Mouse (Mus musculus) urinary bladder, postnatal 4 days (tissue): Measurements from ENCODE around the gene Gm20388.
A peak's percentile ranks its signal among the peaks of the same experiment; 100 is the strongest.

Experiments
- DNase-seq, 2 experiments: peaks; one replicate each; pipeline ENCODE4 v3.0.0; 2021 to 2022; ENCODE audit warnings: low spot score in 2 of 2

The Gm20388 gene

DNA sequence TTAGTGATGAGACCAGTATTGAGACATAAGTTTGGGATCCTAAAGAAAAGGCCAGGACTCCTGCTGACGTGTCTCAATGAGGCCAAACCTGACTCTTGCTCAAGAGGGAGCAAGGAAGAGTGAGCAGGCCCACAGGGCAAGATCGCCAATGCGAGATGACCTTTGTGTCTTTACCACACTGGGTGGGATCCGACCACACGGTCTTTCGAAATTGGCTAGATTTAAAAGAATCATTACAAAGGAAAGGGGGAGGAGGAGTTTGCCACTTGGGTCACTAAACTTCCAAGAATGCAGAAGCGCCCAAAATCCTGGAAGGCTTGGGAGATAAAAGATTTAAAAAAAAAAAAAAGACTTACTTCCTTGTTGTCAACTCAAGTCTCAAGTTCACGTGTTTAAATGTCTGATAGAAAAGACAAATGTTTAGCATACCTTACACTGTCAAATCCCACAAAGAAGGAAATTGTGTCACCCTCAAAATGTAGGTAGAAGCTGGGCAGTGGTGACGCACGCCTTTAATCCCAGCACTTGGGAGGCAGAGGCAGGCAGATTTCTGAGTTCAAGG is 1936.7 kb downstream of the Gm20388 start:
- no peak for DNase-seq

- DNase-seq: no peak
Measured at GRCm38 (mm10) chr8:121847987-121848386, 1937.3 kb downstream of the Gm20388 start.

DNA sequence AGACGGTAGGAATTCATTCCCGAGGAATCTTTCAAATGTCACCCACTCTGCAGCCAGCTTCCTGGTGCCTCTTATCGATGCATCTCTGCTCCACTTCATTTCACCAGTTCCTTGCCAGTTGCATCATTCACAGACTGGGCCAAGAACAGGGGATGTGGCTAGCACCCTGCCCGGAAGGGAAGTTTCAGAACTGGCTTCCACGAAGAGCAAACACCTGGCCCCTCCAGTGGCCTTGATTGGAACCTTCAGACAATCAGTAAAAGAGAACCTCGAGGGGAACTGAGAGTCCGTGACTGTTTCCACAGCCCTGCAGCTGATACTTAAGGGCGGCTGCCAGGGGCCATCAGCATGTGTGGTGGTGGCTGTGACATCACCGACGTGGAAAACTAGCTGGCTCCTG is 1937.9 kb downstream of the Gm20388 start:
- DNase-seq: no peak

- DNase-seq: no peak
Measured at GRCm38 (mm10) chr8:121849303-121849702, 1938.7 kb downstream of the Gm20388 start.

- DNase-seq: peak in 1 of 2 experiments; percentile 57
Measured at GRCm38 (mm10) chr8:121850018-121850417, 1939.4 kb downstream of the Gm20388 start.

- no peak for DNase-seq
Measured at GRCm38 (mm10) chr8:121850436-121850820, 1939.8 kb downstream of the Gm20388 start.

DNA sequence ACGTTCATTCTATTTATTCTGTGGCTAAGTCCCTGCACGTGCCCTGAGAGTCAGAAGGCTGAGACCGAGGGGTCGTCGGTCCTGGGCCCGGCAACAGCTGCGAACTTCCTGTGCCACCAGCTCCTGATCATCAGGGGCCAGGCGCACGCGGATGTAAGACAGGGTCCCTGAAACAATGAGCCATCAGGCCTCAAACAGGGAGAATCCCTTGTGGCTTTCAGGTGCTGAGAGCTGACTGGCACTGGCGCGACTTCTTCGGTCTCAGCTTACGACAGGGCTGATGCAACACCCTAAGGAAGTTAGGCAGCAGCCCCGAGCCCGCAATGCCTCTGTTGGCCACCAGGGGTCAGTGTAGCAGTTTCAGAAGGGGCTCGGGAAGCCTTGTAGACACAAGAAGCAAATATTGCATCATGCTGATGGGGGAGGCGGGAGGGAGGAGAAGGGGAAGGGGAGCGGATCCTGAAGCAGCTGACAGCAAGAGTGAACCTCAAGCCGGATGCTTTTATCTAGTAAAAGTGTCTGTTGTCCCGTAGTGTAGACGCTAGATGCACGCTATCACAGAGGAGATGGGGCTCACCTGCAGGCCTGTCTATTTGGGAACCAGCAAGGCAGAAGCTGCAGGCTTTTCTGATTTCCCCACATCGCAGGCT is 1940.3 kb downstream of the Gm20388 start:
- peak; percentile 91 to 99 for DNase-seq

DNA sequence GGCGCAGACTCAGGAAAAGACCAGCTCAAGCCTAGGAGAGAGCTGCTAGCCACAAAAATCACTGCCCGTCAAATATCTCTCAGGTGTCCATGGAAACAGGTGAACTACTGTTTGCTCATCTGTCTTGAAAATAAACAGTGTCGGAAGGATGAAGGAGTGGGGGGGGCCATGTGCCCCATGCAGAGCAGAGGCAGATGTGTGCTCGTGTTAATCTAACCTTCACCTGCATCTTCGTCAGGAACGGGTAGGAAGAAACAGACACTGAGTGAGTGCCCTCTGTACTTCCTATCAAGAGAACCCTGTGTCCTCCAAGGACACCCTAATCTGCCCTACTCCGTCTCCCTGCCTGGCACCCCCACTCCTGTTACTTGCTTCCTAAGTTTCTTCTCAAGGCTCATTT is 1941.1 kb downstream of the Gm20388 start:
- DNase-seq: no peak

DNA sequence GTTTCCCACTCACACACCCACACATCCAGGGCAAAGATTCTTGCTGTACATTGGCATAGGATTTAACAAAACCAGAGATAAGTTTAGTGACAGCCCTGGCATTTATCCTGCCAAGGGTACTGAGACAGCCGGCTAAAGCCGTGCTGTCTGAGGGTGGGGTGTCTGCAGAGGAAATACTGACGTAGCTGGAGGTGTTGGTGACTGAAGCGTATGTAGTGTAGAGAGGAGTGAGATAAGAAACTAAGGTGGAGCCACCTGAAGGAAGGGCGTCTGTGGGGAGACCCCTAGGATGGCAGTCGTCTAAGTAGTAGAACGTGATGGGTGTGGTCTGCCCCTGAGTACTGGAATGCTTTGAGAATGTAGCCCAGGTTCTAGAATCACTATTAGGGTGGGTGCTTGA is 1941.8 kb downstream of the Gm20388 start:
- DNase-seq: no peak

GRCm38 (mm10) chr8:121853586-121853985 is 1942.9 kb downstream of the Gm20388 start:
- no peak for DNase-seq

GRCm38 (mm10) chr8:121856071-121856746 is 1945.6 kb downstream of the Gm20388 start:
- DNase-seq: no peak

- no peak for DNase-seq
Measured at GRCm38 (mm10) chr8:121857331-121857730, 1946.7 kb downstream of the Gm20388 start.

DNA sequence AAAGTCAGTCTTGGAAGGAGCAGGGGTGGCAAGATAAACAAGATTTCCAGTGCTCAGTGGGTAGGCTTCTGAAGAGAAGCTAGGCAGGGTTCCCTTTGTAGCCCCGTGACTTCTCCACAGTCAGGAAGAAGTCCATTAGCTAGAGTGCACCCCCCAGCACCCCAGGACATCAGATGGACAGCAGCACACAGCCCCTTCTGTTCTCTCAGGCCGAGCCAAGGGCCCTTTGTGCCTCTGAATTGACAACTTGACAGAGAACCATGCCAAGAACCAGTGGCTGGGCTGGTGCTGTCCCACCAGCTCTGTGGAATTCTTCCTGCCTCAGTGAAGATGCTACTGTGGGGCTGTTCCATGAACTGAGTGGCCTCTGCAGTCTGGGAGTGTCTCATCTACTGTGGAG is 1947.1 kb downstream of the Gm20388 start:
- no peak for DNase-seq

GRCm38 (mm10) chr8:121861276-121861675 is 1950.6 kb downstream of the Gm20388 start:
- DNase-seq: no peak

DNA sequence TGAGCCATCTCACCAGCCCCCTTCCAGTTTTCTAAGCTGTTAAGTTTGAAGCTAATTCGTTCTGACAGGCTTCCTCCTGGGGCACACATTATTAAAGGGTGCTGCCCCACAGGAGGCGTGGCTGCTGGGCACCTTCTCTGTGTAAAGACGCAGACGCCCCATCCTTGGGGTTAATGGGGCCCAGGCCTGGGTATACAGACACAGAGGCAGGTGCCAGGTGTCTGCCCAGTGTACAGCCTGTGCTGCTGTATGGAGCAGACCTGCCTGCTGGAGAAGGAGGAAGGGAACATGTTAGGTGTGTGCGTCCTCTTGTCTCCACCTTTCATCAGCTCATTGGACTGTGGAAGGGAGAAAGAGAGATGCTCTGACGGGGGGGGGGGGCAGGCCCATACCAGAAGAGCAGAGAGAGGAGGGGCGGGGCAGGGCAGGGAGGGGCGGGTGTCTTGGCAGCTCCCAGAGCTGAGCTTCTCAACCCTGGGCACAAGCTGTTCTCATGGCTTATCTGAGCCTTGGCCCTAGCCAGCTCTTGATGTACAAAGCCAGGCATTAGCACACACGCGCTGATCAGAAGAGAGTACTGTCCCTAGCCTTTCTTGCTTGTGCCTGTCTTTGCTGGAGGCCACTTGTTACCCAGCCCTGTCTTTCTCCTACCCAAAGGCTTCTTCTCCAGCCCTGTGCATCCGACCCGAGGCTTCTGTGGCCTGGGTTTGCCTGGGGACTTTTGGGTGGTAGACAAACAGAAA is 1951.3 kb downstream of the Gm20388 start:
- no peak for DNase-seq

GRCm38 (mm10) chr8:121865356-121865755 is 1954.7 kb downstream of the Gm20388 start:
- no peak for DNase-seq

GRCm38 (mm10) chr8:121868196-121868595 is 1957.6 kb downstream of the Gm20388 start:
- no peak for DNase-seq

DNA sequence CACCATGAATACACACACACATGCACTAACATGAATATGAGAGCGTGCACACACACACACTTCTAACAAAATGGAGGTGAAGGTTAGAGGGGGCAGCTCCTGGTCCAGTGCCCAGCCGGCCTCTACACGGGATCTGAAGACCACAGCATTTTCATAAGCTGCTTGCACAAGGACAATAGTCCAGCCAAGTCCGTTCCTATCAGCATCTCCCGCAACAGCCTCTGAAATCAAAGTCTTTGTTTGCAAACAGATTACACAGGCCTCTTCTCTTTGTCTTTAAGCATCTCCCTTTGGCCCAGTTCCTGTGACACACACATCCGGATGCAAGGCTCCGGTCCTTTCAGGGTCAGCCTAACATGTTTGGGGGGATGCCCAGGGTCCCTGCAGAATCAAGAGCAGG is 1958.3 kb downstream of the Gm20388 start:
- DNase-seq: no peak

DNA sequence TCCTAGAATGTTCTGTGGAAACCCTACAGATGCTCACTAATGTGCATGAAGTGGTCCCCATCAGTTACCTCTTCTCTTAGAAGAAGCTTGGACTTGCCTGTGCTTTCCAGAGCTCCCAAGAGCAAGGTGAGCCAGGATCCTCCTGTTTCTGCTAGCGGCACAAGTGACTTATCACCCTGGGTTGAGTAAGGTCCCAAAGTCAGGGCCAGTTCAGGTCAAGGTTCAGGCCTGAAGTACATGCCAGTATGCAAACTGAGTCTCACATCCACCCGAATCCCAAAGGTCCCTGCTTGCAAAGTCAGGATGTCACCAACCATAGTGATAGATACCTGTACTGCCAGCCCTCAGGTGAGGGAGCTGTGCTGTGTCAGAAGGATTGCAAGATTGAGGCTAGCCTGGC is 1959.5 kb downstream of the Gm20388 start:
- DNase-seq: no peak

DNA sequence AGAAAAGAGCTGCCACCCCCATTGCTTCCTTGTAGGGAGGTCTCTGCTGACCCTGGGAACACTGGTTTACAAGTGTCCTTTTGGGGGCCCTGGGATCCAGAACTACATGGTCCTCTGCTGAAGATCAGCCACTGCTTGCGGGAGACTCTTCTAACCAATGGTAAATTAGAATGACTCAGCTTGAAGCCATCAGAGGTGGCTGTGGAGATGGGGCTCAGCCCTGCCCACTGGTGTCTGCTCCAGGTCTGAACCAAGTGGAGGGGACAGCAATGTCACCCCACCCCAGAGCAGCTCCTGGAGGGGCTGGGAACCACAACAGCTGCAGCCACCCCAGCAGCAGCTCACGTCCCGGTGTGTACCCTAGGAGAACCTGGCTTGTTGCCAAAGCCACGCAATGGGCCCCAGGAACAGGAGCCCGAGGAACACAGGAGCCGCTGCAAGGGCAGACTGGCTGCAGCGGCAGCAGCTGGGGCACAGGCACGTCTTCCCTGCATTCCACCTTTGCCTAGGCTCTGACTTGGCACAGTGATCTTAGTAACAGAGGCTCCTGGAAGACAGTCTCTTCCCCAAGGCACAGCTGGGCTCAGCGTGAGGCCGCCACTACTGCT is 1961.3 kb downstream of the Gm20388 start:
- DNase-seq: no peak

- DNase-seq: peak; percentile 64 to 69
Measured at GRCm38 (mm10) chr8:121874031-121874430, 1963.4 kb downstream of the Gm20388 start.

GRCm38 (mm10) chr8:121875045-121875444 is 1964.4 kb downstream of the Gm20388 start:
- DNase-seq: no peak
